Mouse (Mus musculus): ENCODE measurements around the gene C8b. TPM values are rescaled to one million over a fixed set of nuclear protein-coding genes. Genes with fewer than 3 reads are reported as not detected.

The C8b gene
- polyA plus RNA-seq, 1 experiment from 2014 or later = 95.1 TPM

Other genes with a start within 250 kb of the C8b start
- not detected in 2 replicates for gene Gm17662, start 91.0 kb downstream of the C8b start, polyA plus RNA-seq (2015; fragmentation: Nextera tagmentation; extraction: Ambion mirVana)
- 15.8 and 16.0 TPM in 2 replicates for gene C8a, start 110.1 kb downstream of the C8b start, polyA plus RNA-seq (2015; fragmentation: Nextera tagmentation; extraction: Ambion mirVana)
- 0.12 and 0.14 TPM in 2 replicates for gene Fyb2, start 147.1 kb downstream of the C8b start, polyA plus RNA-seq (2015; fragmentation: Nextera tagmentation; extraction: Ambion mirVana)

All from liver, embryonic 16.5 days (tissue).